Mouse (Mus musculus) G1E (cell line): ENCODE measurements at regions not wholly inside any gene's neighbourhood (a gene's known extent, or its start where the extent isn't known, plus 50 kb on each side); places are given as distances from the start of the nearest gene placed in this dataset.

Experiments used
- ATAC-seq: 2 replicates; pipeline ENCODE4 v1.8.0; 2016; ENCODE audit warnings: mild to moderate bottlenecking; ENCODE audit not compliant: insufficient number of reproducible peaks, poor library complexity, low FRiP score, severe bottlenecking; ENCODE audit errors: extremely low read depth
- DNase-seq: peaks from one replicate; pipeline ENCODE4 v3.0.0; 2012; ENCODE audit warnings: low spot score
- H3K27me3 ChIP-seq: 2 replicates; pipeline ENCODE4 v1.6.1; 2012; ENCODE audit warnings: mild to moderate bottlenecking, low read length, inconsistent platforms; ENCODE audit not compliant: insufficient read depth
- H3K36me3 ChIP-seq: replicated peaks from 2 replicates; pipeline ENCODE3; 2012; ENCODE audit warnings: mild to moderate bottlenecking, inconsistent platforms
- H3K4me1 ChIP-seq: 2 replicates; pipeline ENCODE4 v1.6.1; 2012; ENCODE audit warnings: low read depth, low read length, inconsistent platforms, mixed read lengths; ENCODE audit not compliant: insufficient read depth
- H3K4me3 ChIP-seq: 2 replicates; pipeline ENCODE4 v1.5.1; 2012; ENCODE audit warnings: low read depth, mild to moderate bottlenecking, inconsistent platforms, low read length, moderate library complexity, mixed read lengths
- H3K9me3 ChIP-seq: replicated peaks from 2 replicates; pipeline ENCODE4 v1.6.1; 2012; ENCODE audit warnings: inconsistent platforms
- CTCF ChIP-seq: IDR thresholded peaks from 2 replicates; pipeline ENCODE4 v1.5.1; 2012; ENCODE audit warnings: low read depth, low read length, inconsistent platforms, mixed read lengths
- GATA1 ChIP-seq: IDR thresholded peaks from 2 replicates; pipeline ENCODE4 v1.6.1; 2012; ENCODE audit warnings: borderline replicate concordance, low read length, inconsistent platforms, mixed read lengths
- GATA2 ChIP-seq: IDR thresholded peaks from 2 replicates; pipeline ENCODE4 v1.6.1; 2012; ENCODE audit warnings: low read depth, low read length, inconsistent platforms, borderline replicate concordance
- POLR2AphosphoS5 ChIP-seq: IDR thresholded peaks from 2 replicates; pipeline ENCODE4 v1.6.1; 2012; ENCODE audit warnings: low read depth, low read length, inconsistent platforms; ENCODE audit not compliant: insufficient replicate concordance
- TAL1 ChIP-seq: conservative IDR thresholded peaks from 2 replicates; pipeline ENCODE4 v1.6.1; 2012; ENCODE audit warnings: low read depth, low read length, inconsistent platforms, mixed read lengths

DNA sequence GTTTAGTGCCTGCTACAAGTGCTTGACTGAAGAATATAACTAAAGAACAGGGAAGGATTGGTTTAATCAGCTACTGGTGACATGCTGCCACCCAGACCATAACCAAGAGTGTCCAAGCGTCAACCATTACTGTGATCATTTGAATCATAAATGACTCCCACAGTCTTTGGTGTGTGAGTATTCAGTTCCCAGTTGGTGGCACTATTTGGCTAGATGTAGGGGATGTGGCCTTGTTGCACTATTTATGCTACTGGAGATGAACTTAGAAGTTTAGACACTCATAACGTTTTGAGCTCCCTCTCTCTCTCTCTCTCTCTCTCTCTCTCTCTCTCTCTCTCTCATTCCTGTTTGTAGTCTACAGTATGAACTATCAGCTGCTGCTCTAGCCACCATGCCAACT is 238.4 kb upstream of the Lrrc3b start:
- TF ChIP-seq TAL1: no peak
- TF ChIP-seq GATA1: no peak
- no peak for TF ChIP-seq GATA2
- TF ChIP-seq CTCF: no peak
- TF ChIP-seq POLR2AphosphoS5: no peak
- Histone ChIP-seq H3K36me3 (no peaks in the 10 kb centered on the region), H3K4me1 (no peaks in the 10 kb centered on the region), H3K9me3 (no peaks in the 10 kb centered on the region), H3K27me3 (no peaks in the 10 kb centered on the region), H3K4me3 (no peak overlapping the region)
- ATAC-seq (no peak), DNase-seq (no peak)

DNA sequence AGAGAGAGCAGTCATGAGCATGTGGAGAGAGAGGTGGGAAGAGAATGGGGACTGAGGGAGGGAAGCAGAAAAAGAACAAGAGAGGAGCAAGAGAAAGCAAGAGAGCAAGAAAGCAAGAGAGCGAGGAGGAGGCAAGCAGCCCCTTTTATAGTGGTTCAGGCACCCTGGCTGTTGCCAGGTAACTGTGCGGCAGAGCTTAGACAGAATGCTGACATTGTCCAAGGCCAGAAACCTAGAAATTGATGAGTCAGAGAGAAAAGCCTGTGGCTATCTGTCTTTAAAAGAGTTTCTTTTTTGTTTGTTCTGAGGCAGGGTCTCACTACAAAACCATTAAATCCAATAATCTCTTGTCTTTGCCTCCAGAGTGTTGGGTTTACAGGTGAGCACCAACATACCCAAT is 240.7 kb upstream of the Lrrc3b start:
- Histone ChIP-seq H3K4me1 (no peaks in the 10 kb centered on the region), H3K9me3 (no peaks in the 10 kb centered on the region), H3K27me3 (no peaks in the 10 kb centered on the region), H3K36me3 (no peaks in the 10 kb centered on the region), H3K4me3 (no peak overlapping the region)
- TF ChIP-seq POLR2AphosphoS5 (no peak), GATA1 (no peak)
- no peak for ATAC-seq
- DNase-seq: no peak

DNA sequence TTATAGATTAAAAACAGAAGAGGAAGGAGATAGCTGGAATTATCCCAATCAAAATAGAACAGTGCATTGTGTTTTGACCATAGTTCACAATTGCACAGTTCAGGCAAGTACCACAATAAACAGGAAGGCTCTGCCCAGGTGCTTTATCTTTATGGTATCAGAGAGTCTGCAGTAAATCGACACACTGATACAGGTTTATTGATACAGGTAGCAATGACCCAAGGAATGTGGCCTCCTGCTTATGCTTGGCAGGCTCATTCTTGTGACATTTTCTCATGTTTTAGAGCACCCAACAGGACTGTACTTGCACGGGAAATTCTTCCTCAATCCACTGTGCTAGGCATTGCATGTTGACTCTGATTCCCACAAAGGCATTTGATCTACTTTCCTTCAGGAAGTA is 259.2 kb upstream of the Lrrc3b start:
- no peaks in the 10 kb centered on the region for H3K36me3 ChIP-seq
- TF ChIP-seq GATA2 (no peak), POLR2AphosphoS5 (no peak)
- H3K27me3 ChIP-seq: no peaks in the 10 kb centered on the region
- no peaks in the 10 kb centered on the region for H3K9me3 ChIP-seq
- DNase-seq (no peak), ATAC-seq (no peak)
- H3K4me3 ChIP-seq: no peak overlapping the region
- no peaks in the 10 kb centered on the region for H3K4me1 ChIP-seq

DNA sequence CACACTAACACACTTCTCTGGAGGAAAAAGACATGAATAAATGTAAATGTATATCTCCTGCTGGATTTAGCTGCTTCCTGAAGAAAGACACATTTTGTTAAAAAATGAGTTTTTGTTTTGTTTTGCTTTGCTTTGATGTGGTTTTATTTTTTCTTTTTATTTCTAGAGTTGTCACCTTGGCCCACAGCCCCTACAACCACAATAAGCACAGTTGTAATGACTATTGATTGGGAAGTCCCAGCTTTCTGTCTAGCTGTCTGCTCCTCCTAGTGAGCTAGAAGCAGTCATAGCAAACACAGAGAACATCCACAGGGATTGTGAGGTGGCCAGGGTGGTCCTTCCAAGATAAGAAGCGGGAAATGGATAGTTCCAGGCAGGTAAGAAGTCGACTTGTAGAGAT is 259.8 kb upstream of the Lrrc3b start:
- no peak for ATAC-seq
- H3K36me3 ChIP-seq: no peaks in the 10 kb centered on the region

DNA sequence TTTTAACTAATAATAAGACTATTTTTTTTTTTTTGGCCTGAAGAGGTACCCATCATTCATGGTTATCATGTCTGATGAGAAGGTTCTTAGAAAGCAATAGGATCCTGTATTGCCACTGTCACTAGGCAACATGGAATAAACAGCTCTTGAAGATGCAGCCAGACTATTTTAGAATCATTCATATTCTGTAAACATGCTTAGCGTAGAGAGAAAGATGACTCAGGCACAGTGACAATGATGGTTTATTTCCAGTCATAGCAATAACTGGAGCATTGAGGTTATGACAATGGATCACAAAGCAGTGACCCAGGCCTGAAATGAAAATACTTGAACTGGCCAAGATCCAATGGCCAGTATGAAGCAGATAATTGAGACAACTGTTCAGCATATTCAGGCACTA is 283.3 kb upstream of the Lrrc3b start:
- H3K36me3 ChIP-seq: no peaks in the 10 kb centered on the region
- TF ChIP-seq GATA1 (no peak), TAL1 (no peak), POLR2AphosphoS5 (no peak), GATA2 (no peak), CTCF (no peak)
- no peak overlapping the region for H3K4me3 ChIP-seq
- DNase-seq (no peak), ATAC-seq (no peak)
- H3K4me1 ChIP-seq: no peaks in the 10 kb centered on the region
- no peaks in the 10 kb centered on the region for H3K27me3 ChIP-seq
- H3K9me3 ChIP-seq: no peaks in the 10 kb centered on the region

More for the DNA sequence above, 259.8 kb upstream of the Lrrc3b start:
- H3K9me3 ChIP-seq: no peaks in the 10 kb centered on the region
- no peak overlapping the region for H3K4me3 ChIP-seq
- no peak for DNase-seq
- TF ChIP-seq GATA1 (no peak), CTCF (no peak), TAL1 (no peak), GATA2 (no peak), POLR2AphosphoS5 (no peak)
- no peaks in the 10 kb centered on the region for H3K27me3 ChIP-seq
- H3K4me1 ChIP-seq: no peaks in the 10 kb centered on the region

GRCm38 (mm10) chr14:15746629-15747238 is 307.9 kb upstream of the Lrrc3b start:
- H3K9me3 ChIP-seq: no peaks in the 10 kb centered on the region
- no peak for DNase-seq
- H3K27me3 ChIP-seq: no peaks in the 10 kb centered on the region
- H3K36me3 ChIP-seq: no peaks in the 10 kb centered on the region
- no peaks in the 10 kb centered on the region for H3K4me1 ChIP-seq
- no peak for ATAC-seq
- no peak for TF ChIP-seq TAL1
- no peak overlapping the region for H3K4me3 ChIP-seq

DNA sequence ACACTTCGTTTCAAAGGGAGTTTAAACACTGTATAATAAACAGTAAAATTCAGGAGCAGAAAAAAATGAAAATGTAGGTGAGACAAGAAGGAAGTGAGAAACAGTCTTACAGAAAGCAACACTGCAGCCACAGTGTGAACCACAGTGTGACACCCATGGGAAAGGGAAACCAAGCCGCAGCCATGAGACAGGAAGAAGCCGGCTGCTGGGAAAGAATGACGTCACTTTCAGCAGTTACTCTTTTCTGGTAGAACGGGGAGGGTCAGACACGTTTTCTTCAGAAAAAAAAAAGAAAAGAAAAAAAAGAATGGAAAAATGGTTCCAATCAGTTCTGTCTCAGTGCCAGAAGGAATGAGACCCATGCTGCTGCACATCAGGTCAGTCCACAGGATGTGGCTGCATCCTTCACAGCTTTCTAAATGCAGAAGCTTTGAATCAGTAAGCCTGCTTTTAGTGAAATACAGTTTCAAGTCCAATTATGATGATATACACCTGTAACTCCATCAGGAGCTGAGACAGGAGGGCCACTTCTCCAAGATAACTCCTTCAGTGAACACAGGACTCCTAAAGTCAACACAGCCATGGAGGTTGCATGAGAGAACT is 331.2 kb upstream of the Lrrc3b start:
- H3K36me3 ChIP-seq: no peaks in the 10 kb centered on the region
- no peak overlapping the region for H3K4me3 ChIP-seq
- TF ChIP-seq TAL1 (no peak), POLR2AphosphoS5 (no peak), GATA1 (no peak), CTCF (no peak), GATA2 (no peak)
- DNase-seq (no peak), ATAC-seq (no peak)
- H3K4me1 ChIP-seq: no peaks in the 10 kb centered on the region
- no peaks in the 10 kb centered on the region for H3K9me3 ChIP-seq
- no peaks in the 10 kb centered on the region for H3K27me3 ChIP-seq
